Comparison of ENCODE assay signal across 26 mouse cellular contexts in the genomic region with DNA sequence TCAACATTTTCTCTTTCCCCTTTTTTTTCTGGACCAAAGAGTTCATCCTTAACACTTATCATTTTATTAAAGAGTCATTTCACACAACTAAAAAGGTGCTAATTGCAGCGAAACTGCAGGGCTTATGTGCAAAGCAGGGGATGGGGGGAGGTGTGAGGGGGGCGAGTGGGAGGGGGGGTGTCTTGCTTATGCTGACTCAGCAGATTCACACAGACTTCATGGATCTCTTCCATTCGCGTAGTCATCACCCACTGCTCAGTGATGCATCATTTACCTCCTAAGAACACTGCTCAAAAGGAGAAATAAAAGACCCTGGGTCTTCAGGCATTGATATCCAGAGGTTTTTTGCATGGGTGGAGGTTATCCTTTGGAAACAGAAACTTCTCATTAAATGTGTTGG.
DNase-seq lines count a peak whose midpoint lies in the region; ATAC-seq and TF ChIP-seq lines count a peak whose summit lies in the region.
"Had no signal": no experiment of that assay in that cellular context is flagged by ENCODE, and none has a peak within 500 bp of the region (broad histone marks: within the 10 kb centered on the region; RNA-seq: fewer than 3 reads in every experiment).

No protein-coding gene starts in this region.

- H3K9me3 ChIP-seq in forebrain, embryonic 12.5 days: no peaks in the 10 kb centered on the region
- no peaks in the 10 kb centered on the region for H3K9me3 ChIP-seq in forebrain, embryonic 16.5 days (ENCODE audit: control insufficient read depth, low read length)
- no peaks in the 10 kb centered on the region for H3K9me3 ChIP-seq in neural tube, embryonic 12.5 days
- H3K9me3 ChIP-seq: embryonic facial prominence, embryonic 12.5 days; embryonic facial prominence, embryonic 15.5 days; heart, embryonic 12.5 days; heart, embryonic 15.5 days; hindbrain, embryonic 12.5 days; hindbrain, embryonic 15.5 days had no signal

- no peak overlapping the region for H3K27ac ChIP-seq in forebrain, embryonic 12.5 days
- H3K27ac ChIP-seq in forebrain, embryonic 16.5 days (ENCODE audit: low read length): no peak overlapping the region
- H3K27ac ChIP-seq in neural tube, embryonic 12.5 days: no peak overlapping the region
- H3K27ac ChIP-seq: embryonic facial prominence, embryonic 12.5 days; embryonic facial prominence, embryonic 15.5 days; gastrocnemius, adult 2 months; heart, embryonic 15.5 days; hindbrain, embryonic 12.5 days; hindbrain, embryonic 15.5 days had no signal

- TF ChIP-seq POLR2A in brain, embryonic 14.5 days (IDR thresholded peaks at IDR 0.05; ENCODE audit: borderline replicate concordance, extremely low read depth, insufficient read depth, insufficient read length, poor library complexity, severe bottlenecking): no peak

- peak; percentile 11 for DNase-seq in heart, adult 11 months
- no peak for DNase-seq in heart, postnatal 36 days
- no peak for DNase-seq in neural tube, embryonic 10.5 days (ENCODE audit: extremely low spot score, low spot score)
- peak; percentile 49 for DNase-seq in brain, embryonic 14.5 days (ENCODE audit: low read depth)
- no peak for DNase-seq in adrenal gland, adult 8-10 months
- DNase-seq: adrenal gland, adult 2 months; adrenal gland, postnatal 25 days; cerebellum, adult 18-20 months; cerebellum, adult 9-10 months; cerebellum, postnatal 14 days; forebrain, postnatal 0 days; gastrocnemius, adult 2 months; gastrocnemius, postnatal 14 days; heart, adult 18-20 months; heart, postnatal 10 days; heart, postnatal 4 days had no signal

- H3K4me2 ChIP-seq in forebrain, embryonic 12.5 days: no peak overlapping the region
- no peak overlapping the region for H3K4me2 ChIP-seq in forebrain, embryonic 16.5 days (ENCODE audit: low read length)
- H3K4me2 ChIP-seq in neural tube, embryonic 12.5 days (replicated peaks): no peak overlapping the region
- H3K4me2 ChIP-seq: embryonic facial prominence, embryonic 12.5 days; embryonic facial prominence, embryonic 15.5 days; heart, embryonic 12.5 days; heart, embryonic 15.5 days; hindbrain, embryonic 12.5 days; hindbrain, embryonic 15.5 days had no signal

- intact Hi-C loops in heart, postnatal 36 days (cut with DNase I): no loop called here

- H3K9ac ChIP-seq in forebrain, embryonic 12.5 days: no peak overlapping the region
- no peak overlapping the region for H3K9ac ChIP-seq in forebrain, embryonic 16.5 days (replicated peaks; ENCODE audit: low read depth, low read length)
- H3K9ac ChIP-seq in neural tube, embryonic 12.5 days: no peak overlapping the region
- H3K9ac ChIP-seq: embryonic facial prominence, embryonic 12.5 days; embryonic facial prominence, embryonic 15.5 days; forebrain, postnatal 0 days; heart, embryonic 12.5 days; heart, embryonic 15.5 days; hindbrain, embryonic 12.5 days; hindbrain, embryonic 15.5 days had no signal

- WGBS in forebrain, embryonic 12.5 days: 53% methylated on average over 4 of the region's 4 CpGs
- WGBS in forebrain, embryonic 16.5 days: 53% methylated on average over 4 of the region's 4 CpGs
- 65% methylated on average over 4 of the region's 4 CpGs for WGBS in neural tube, embryonic 12.5 days

- H3K4me1 ChIP-seq in forebrain, embryonic 12.5 days: no peaks in the 10 kb centered on the region
- no peaks in the 10 kb centered on the region for H3K4me1 ChIP-seq in forebrain, embryonic 16.5 days (replicated peaks; ENCODE audit: control insufficient read depth, insufficient read depth, low read length)
- no peaks in the 10 kb centered on the region for H3K4me1 ChIP-seq in neural tube, embryonic 12.5 days
- H3K4me1 ChIP-seq: embryonic facial prominence, embryonic 12.5 days; embryonic facial prominence, embryonic 15.5 days; heart, embryonic 12.5 days; heart, embryonic 15.5 days; hindbrain, embryonic 12.5 days; hindbrain, embryonic 15.5 days had no signal

- no peak overlapping the region for H3K4me3 ChIP-seq in forebrain, embryonic 12.5 days (replicated peaks)
- H3K4me3 ChIP-seq in forebrain, embryonic 16.5 days (replicated peaks; ENCODE audit: low read length): no peak overlapping the region
- H3K4me3 ChIP-seq in neural tube, embryonic 12.5 days: no peak overlapping the region
- H3K4me3 ChIP-seq: embryonic facial prominence, embryonic 12.5 days; embryonic facial prominence, embryonic 15.5 days; gastrocnemius, adult 2 months; heart, embryonic 12.5 days; heart, embryonic 15.5 days; hindbrain, embryonic 12.5 days; hindbrain, embryonic 15.5 days had no signal

- H3K27me3 ChIP-seq in forebrain, embryonic 12.5 days: no peaks in the 10 kb centered on the region
- no peaks in the 10 kb centered on the region for H3K27me3 ChIP-seq in forebrain, embryonic 16.5 days (replicated peaks; ENCODE audit: control insufficient read depth, insufficient read depth, low read length)
- H3K27me3 ChIP-seq in neural tube, embryonic 12.5 days (replicated peaks): no peaks in the 10 kb centered on the region
- H3K27me3 ChIP-seq: embryonic facial prominence, embryonic 12.5 days; embryonic facial prominence, embryonic 15.5 days; heart, embryonic 12.5 days; heart, embryonic 15.5 days; hindbrain, embryonic 12.5 days; hindbrain, embryonic 15.5 days had no signal

- no peaks in the 10 kb centered on the region for H3K36me3 ChIP-seq in forebrain, embryonic 12.5 days (replicated peaks)
- H3K36me3 ChIP-seq in forebrain, embryonic 16.5 days (ENCODE audit: control insufficient read depth, insufficient read depth): no peaks in the 10 kb centered on the region
- no peaks in the 10 kb centered on the region for H3K36me3 ChIP-seq in neural tube, embryonic 12.5 days
- H3K36me3 ChIP-seq: embryonic facial prominence, embryonic 12.5 days; embryonic facial prominence, embryonic 15.5 days; heart, embryonic 12.5 days; heart, embryonic 15.5 days; hindbrain, embryonic 12.5 days; hindbrain, embryonic 15.5 days had no signal

- no peak for TF ChIP-seq CTCF in brain, embryonic 14.5 days (IDR thresholded peaks at IDR 0.05; ENCODE audit: borderline replicate concordance, extremely low read depth, insufficient read depth, insufficient read length)

- ATAC-seq in forebrain, embryonic 12.5 days (ENCODE audit: low FRiP score): peak; percentile 57; the same call in 1 of the 2 replicates
- ATAC-seq in forebrain, embryonic 16.5 days: no peak
- ATAC-seq in neural tube, embryonic 12.5 days (ENCODE audit: low FRiP score, low read depth): peak; percentile 25; the same call in 1 of the 2 replicates
- ATAC-seq: forebrain, postnatal 0 days; intestine, postnatal 0 days had no signal

Comparison
In these comparisons a context has a peak if more than half of its experiments do, and no peak if none do; other contexts are left out.
1. DNase-seq: peak in heart, adult 11 months (single experiment) and brain, embryonic 14.5 days (single experiment); none in heart, postnatal 36 days (0 of 2), neural tube, embryonic 10.5 days (single experiment) and adrenal gland, adult 8-10 months (single experiment).